Mouse (Mus musculus) layer of hippocampus, postnatal 25 days (tissue): Measurements from ENCODE around the gene Glrx2. TPM values are rescaled to one million over a fixed set of nuclear protein-coding genes. Genes with fewer than 3 reads are reported as not detected.
"Not testable (repeated sequence)": the region's sequence is repeated elsewhere in the genome, so short reads cannot be mapped to it uniquely, and the experiment has no call there.

Source experiments
- DNase-seq, 2 experiments: peaks; one replicate each; pipeline ENCODE4 v3.0.0; 2022; ENCODE audit warnings: mixed read lengths in 2 of 2, low spot score in 1 of 2; ENCODE audit errors: extremely low spot score in 1 of 2
- total RNA-seq, 2 experiments: library from RNA; stranded (reverse); gene quantifications; 2 replicates each; pipeline ENCODE4 v1.2.3; 2021

The Glrx2 gene
- 100 to 1,000 TPM; 107 to 114 TPM for total RNA-seq

- DNase-seq: not testable (repeated sequence)
Measured at GRCm38 (mm10) chr1:143716038-143716437, at the start of gene Glrx2. Gene Glrx2, plus strand, starts transcription at chr1:143716338.

GRCm38 (mm10) chr1:143675734-143676361 is 40.3 kb upstream of the Glrx2 start:
- DNase-seq: no peak

GRCm38 (mm10) chr1:143681108-143681507 is 35.0 kb upstream of the Glrx2 start:
- DNase-seq: no peak

- DNase-seq: no peak
Measured at GRCm38 (mm10) chr1:143684849-143685248, 31.3 kb upstream of the Glrx2 start.

- no peak for DNase-seq
Measured at GRCm38 (mm10) chr1:143701736-143702135, 14.4 kb upstream of the Glrx2 start.

GRCm38 (mm10) chr1:143702141-143702740 is 13.9 kb upstream of the Glrx2 start:
- peak in 1 of 2 experiments; percentile 37 for DNase-seq

GRCm38 (mm10) chr1:143702741-143703262 is 13.3 kb upstream of the Glrx2 start, which contains the start of gene Cdc73:
Gene Cdc73, minus strand, starts transcription at chr1:143702893.
- peak; percentile 85 for DNase-seq

GRCm38 (mm10) chr1:143707006-143707405 is 9.1 kb upstream of the Glrx2 start:
- no peak for DNase-seq

- no peak for DNase-seq
Measured at GRCm38 (mm10) chr1:143708361-143708760, 7.8 kb upstream of the Glrx2 start.

GRCm38 (mm10) chr1:143709966-143710626 is 6.0 kb upstream of the Glrx2 start:
- no peak for DNase-seq

GRCm38 (mm10) chr1:143710627-143710976 is 5.5 kb upstream of the Glrx2 start:
- no peak for DNase-seq

- no peak for DNase-seq
Measured at GRCm38 (mm10) chr1:143724456-143725064, 8.4 kb downstream of the Glrx2 start.

GRCm38 (mm10) chr1:143727701-143728445 is 11.7 kb downstream of the Glrx2 start:
- no peak for DNase-seq

GRCm38 (mm10) chr1:143730899-143731298 is 14.8 kb downstream of the Glrx2 start:
- DNase-seq: no peak

GRCm38 (mm10) chr1:143731691-143732090 is 15.6 kb downstream of the Glrx2 start:
- no peak for DNase-seq

- no peak for DNase-seq
Measured at GRCm38 (mm10) chr1:143733914-143734410, 17.8 kb downstream of the Glrx2 start.

- peak in 1 of 2 experiments; percentile 9 for DNase-seq
Measured at GRCm38 (mm10) chr1:143738811-143739210, 22.7 kb downstream of the Glrx2 start.

- peak; percentile 78 to 82 for DNase-seq
Measured at GRCm38 (mm10) chr1:143739361-143740350, 23.5 kb downstream of the Glrx2 start.

GRCm38 (mm10) chr1:143740581-143740980 is 24.4 kb downstream of the Glrx2 start:
- no peak for DNase-seq
